Mouse (Mus musculus): ENCODE measurements around the gene Tprn. TPM values are rescaled to one million over a fixed set of nuclear protein-coding genes. Genes with fewer than 3 reads are reported as not detected.

The Tprn gene
- polyA plus RNA-seq, 1 experiment from 2014 or later, result 4.5 TPM

GRCm38 (mm10) chr2:25291184-25292053, 29.0 kb downstream of the Tprn start:
- peaks cover 5% of the 10 kb centered on the region; the same call in 1 of the 2 replicates for H3K4me1 ChIP-seq (ENCODE audit: control insufficient read depth, insufficient read depth, low read length)
- WGBS, result 4% methylated on average over 31 of the region's 32 CpGs
- no peak overlapping the region for H3K4me2 ChIP-seq
- no peak overlapping the region for H3K9ac ChIP-seq (ENCODE audit: low read length)
- ATAC-seq (ENCODE audit: low FRiP score), result no peak
- H3K27ac ChIP-seq (ENCODE audit: low read depth, low read length), result no peak overlapping the region
- peaks cover 56% of the 10 kb centered on the region for H3K27me3 ChIP-seq (ENCODE audit: control insufficient read depth, insufficient read depth, low read length)
- H3K9me3 ChIP-seq (ENCODE audit: control insufficient read depth, low read length), result no peaks in the 10 kb centered on the region
- peak overlapping the region; percentile 16; the same call in 1 of the 2 replicates for H3K4me3 ChIP-seq (ENCODE audit: low read depth, low read length)
- no peaks in the 10 kb centered on the region for H3K36me3 ChIP-seq (ENCODE audit: control insufficient read depth, insufficient read depth, low read length)
- DNase-seq (ENCODE audit: low spot score, missing footprints), result peak; percentile 89

- Histone ChIP-seq H3K4me2 (peak overlapping the region; percentile 35), H3K9ac (ENCODE audit: low read length) (peak overlapping the region; percentile 36; the same call in 1 of the 2 replicates), H3K9me3 (ENCODE audit: control insufficient read depth, low read length) (no peaks in the 10 kb centered on the region), H3K4me3 (ENCODE audit: low read depth, low read length) (peak overlapping the region; percentile 16; the same call in 1 of the 2 replicates), H3K27ac (ENCODE audit: low read depth, low read length) (no peak overlapping the region), H3K27me3 (ENCODE audit: control insufficient read depth, insufficient read depth, low read length) (peaks cover 56% of the 10 kb centered on the region), H3K4me1 (ENCODE audit: control insufficient read depth, insufficient read depth, low read length) (peaks cover 5% of the 10 kb centered on the region; the same call in 1 of the 2 replicates), H3K36me3 (ENCODE audit: control insufficient read depth, insufficient read depth, low read length) (no peaks in the 10 kb centered on the region)
- WGBS, result 4% methylated on average over 36 of the region's 43 CpGs
- peak; percentile 88 for DNase-seq (ENCODE audit: low spot score, missing footprints)
- peak; percentile 25; the same call in 1 of the 2 replicates for ATAC-seq (ENCODE audit: low FRiP score)
Observed at GRCm38 (mm10) chr2:25292054-25292544, 29.7 kb downstream of the Tprn start.

DNA sequence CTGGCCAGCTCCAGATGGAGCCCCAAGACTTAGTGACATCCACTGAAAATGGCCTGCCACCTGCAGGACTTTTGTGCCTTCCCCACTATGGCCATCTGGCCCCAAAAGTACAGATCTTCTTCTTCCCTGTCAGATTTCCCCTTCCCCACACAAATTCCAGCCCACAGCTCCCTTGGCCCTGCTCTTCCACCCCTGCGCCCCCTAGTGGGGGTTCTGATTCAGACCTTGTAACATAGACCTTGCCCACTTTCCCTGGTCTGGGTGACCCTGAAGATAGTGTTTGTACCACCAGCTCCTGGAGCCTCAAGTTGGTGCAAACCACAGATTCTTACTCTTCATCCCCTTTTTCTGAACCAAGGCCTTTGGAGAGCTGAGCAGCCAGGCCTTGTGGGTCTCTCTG, 30.4 kb downstream of the Tprn start:
- Histone ChIP-seq H3K36me3 (ENCODE audit: control insufficient read depth, insufficient read depth, low read length) (no peaks in the 10 kb centered on the region), H3K27ac (ENCODE audit: low read depth, low read length) (no peak overlapping the region), H3K9ac (ENCODE audit: low read length) (no peak overlapping the region), H3K4me2 (no peak overlapping the region), H3K9me3 (ENCODE audit: control insufficient read depth, low read length) (no peaks in the 10 kb centered on the region), H3K27me3 (ENCODE audit: control insufficient read depth, insufficient read depth, low read length) (peaks cover 55% of the 10 kb centered on the region), H3K4me3 (ENCODE audit: low read depth, low read length) (no peak overlapping the region), H3K4me1 (ENCODE audit: control insufficient read depth, insufficient read depth, low read length) (peaks cover 5% of the 10 kb centered on the region; the same call in 1 of the 2 replicates)
- peak; percentile 98 for DNase-seq (ENCODE audit: low spot score, missing footprints)
- 0% methylated on average over 1 of the region's 1 CpGs for WGBS
- ATAC-seq (ENCODE audit: low FRiP score), result no peak

DNA sequence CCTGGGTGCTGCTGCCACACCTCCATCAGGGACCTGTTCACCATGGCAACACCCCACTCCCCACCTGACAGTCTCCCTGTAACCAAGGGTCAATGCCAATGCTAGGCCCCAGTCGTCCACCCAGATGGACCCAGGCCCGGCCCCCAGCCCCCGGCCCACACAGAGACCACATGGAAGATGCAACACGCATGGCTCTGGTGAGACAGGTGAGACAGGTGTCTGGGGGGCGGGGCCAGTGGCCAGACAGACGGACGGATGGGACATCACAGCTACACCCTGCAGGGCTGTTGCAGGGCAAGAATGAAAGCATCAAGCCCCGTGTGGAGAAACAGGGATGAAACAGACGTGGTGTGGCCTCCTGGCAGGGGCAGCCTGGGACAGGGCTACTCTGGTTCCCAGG, 31.3 kb downstream of the Tprn start:
- DNase-seq (ENCODE audit: low spot score, missing footprints) (no peak), ATAC-seq (ENCODE audit: low FRiP score) (no peak)
- Histone ChIP-seq H3K4me2 (no peak overlapping the region), H3K36me3 (ENCODE audit: control insufficient read depth, insufficient read depth, low read length) (no peaks in the 10 kb centered on the region), H3K4me3 (ENCODE audit: low read depth, low read length) (no peak overlapping the region), H3K9me3 (ENCODE audit: control insufficient read depth, low read length) (no peaks in the 10 kb centered on the region), H3K27ac (ENCODE audit: low read depth, low read length) (no peak overlapping the region), H3K4me1 (ENCODE audit: control insufficient read depth, insufficient read depth, low read length) (peaks cover 5% of the 10 kb centered on the region; the same call in 1 of the 2 replicates), H3K27me3 (ENCODE audit: control insufficient read depth, insufficient read depth, low read length) (peaks cover 46% of the 10 kb centered on the region), H3K9ac (ENCODE audit: low read length) (no peak overlapping the region)
- WGBS, result 67% methylated on average over 9 of the region's 9 CpGs

DNA sequence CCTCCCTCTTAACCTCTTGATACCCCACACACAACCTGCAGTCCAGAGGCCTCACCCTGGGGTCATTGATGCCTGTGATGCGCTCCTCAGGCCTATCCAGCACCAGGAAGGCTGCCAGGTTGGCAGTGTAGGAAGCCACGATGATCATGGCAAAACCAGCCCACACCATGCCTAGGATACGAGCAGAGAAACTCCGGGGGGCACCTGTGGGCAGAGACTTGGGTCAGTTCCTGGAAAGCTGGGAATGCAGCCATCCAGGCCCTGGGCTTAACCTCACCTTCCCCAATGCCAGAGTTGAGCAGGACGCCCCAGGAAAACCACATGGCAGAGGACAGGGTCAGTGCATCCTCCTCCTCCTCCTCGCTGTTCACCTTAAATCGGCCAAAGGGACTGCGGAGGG, 34.7 kb downstream of the Tprn start:
- Histone ChIP-seq H3K27me3 (ENCODE audit: control insufficient read depth, insufficient read depth, low read length) (peaks cover 12% of the 10 kb centered on the region), H3K9me3 (ENCODE audit: control insufficient read depth, low read length) (no peaks in the 10 kb centered on the region), H3K9ac (ENCODE audit: low read length) (no peak overlapping the region), H3K36me3 (ENCODE audit: control insufficient read depth, insufficient read depth, low read length) (no peaks in the 10 kb centered on the region), H3K4me2 (no peak overlapping the region), H3K27ac (ENCODE audit: low read depth, low read length) (no peak overlapping the region), H3K4me1 (ENCODE audit: control insufficient read depth, insufficient read depth, low read length) (peaks cover 4% of the 10 kb centered on the region; the same call in 1 of the 2 replicates), H3K4me3 (ENCODE audit: low read depth, low read length) (no peak overlapping the region)
- ATAC-seq (ENCODE audit: low FRiP score) (no peak), DNase-seq (ENCODE audit: low spot score, missing footprints) (peak; percentile 23)
- 77% methylated on average over 8 of the region's 8 CpGs for WGBS

- WGBS, result 85% methylated on average over 10 of the region's 10 CpGs
- DNase-seq (ENCODE audit: low spot score, missing footprints), result peak; percentile 60
- no peak overlapping the region for H3K9ac ChIP-seq (ENCODE audit: low read length)
Observed at GRCm38 (mm10) chr2:25298046-25298445, 35.6 kb downstream of the Tprn start.

GRCm38 (mm10) chr2:25303452-25303851, 41.0 kb downstream of the Tprn start:
- WGBS, result 68% methylated on average over 3 of the region's 3 CpGs
- no peak overlapping the region for H3K4me2 ChIP-seq
- H3K4me3 ChIP-seq (ENCODE audit: low read depth, low read length), result no peak overlapping the region
- H3K36me3 ChIP-seq (ENCODE audit: control insufficient read depth, insufficient read depth, low read length), result no peaks in the 10 kb centered on the region
- no peak overlapping the region for H3K27ac ChIP-seq (ENCODE audit: low read depth, low read length)
- H3K9me3 ChIP-seq (ENCODE audit: control insufficient read depth, low read length), result no peaks in the 10 kb centered on the region
- ATAC-seq (ENCODE audit: low FRiP score) (no peak), DNase-seq (ENCODE audit: low spot score, missing footprints) (peak; percentile 56)
- H3K27me3 ChIP-seq (ENCODE audit: control insufficient read depth, insufficient read depth, low read length), result peaks cover 8% of the 10 kb centered on the region
- no peaks in the 10 kb centered on the region for H3K4me1 ChIP-seq (ENCODE audit: control insufficient read depth, insufficient read depth, low read length)
- no peak overlapping the region for H3K9ac ChIP-seq (ENCODE audit: low read length)

More at GRCm38 (mm10) chr2:25298046-25298445, 35.6 kb downstream of the Tprn start:
- Histone ChIP-seq H3K4me3 (ENCODE audit: low read depth, low read length) (no peak overlapping the region), H3K9me3 (ENCODE audit: control insufficient read depth, low read length) (no peaks in the 10 kb centered on the region), H3K36me3 (ENCODE audit: control insufficient read depth, insufficient read depth, low read length) (no peaks in the 10 kb centered on the region), H3K27me3 (ENCODE audit: control insufficient read depth, insufficient read depth, low read length) (peaks cover 5% of the 10 kb centered on the region; the same call in 1 of the 2 replicates), H3K27ac (ENCODE audit: low read depth, low read length) (no peak overlapping the region), H3K4me2 (no peak overlapping the region), H3K4me1 (ENCODE audit: control insufficient read depth, insufficient read depth, low read length) (no peaks in the 10 kb centered on the region)
- ATAC-seq (ENCODE audit: low FRiP score), result no peak

GRCm38 (mm10) chr2:25303931-25304656, 41.7 kb downstream of the Tprn start:
- 72% methylated on average over 7 of the region's 7 CpGs for WGBS
- Histone ChIP-seq H3K27ac (ENCODE audit: low read depth, low read length) (no peak overlapping the region), H3K9ac (ENCODE audit: low read length) (no peak overlapping the region)

More at GRCm38 (mm10) chr2:25303931-25304656, 41.7 kb downstream of the Tprn start:
- H3K4me2 ChIP-seq, result peak overlapping the region; percentile 78
- H3K4me3 ChIP-seq (ENCODE audit: low read depth, low read length), result peak overlapping the region; percentile 42; the same call in 1 of the 2 replicates
- DNase-seq (ENCODE audit: low spot score, missing footprints) (peak; percentile 87), ATAC-seq (ENCODE audit: low FRiP score) (no peak)
- H3K27me3 ChIP-seq (ENCODE audit: control insufficient read depth, insufficient read depth, low read length), result peaks cover 8% of the 10 kb centered on the region
- H3K4me1 ChIP-seq (ENCODE audit: control insufficient read depth, insufficient read depth, low read length), result no peaks in the 10 kb centered on the region
- no peaks in the 10 kb centered on the region for H3K36me3 ChIP-seq (ENCODE audit: control insufficient read depth, insufficient read depth, low read length)
- no peaks in the 10 kb centered on the region for H3K9me3 ChIP-seq (ENCODE audit: control insufficient read depth, low read length)

Data from midbrain, embryonic 11.5 days (tissue).